Mouse (Mus musculus) MEL (cell line): ENCODE data around the gene Fbxo41. TPM values are rescaled to one million over a fixed set of nuclear protein-coding genes. Genes with fewer than 3 reads are reported as not detected.
"Not testable (repeated sequence)": the region's sequence is repeated elsewhere in the genome, so short reads cannot be mapped to it uniquely, and the experiment has no call there.

Experiments used
- DNase-seq: peaks from one replicate; pipeline ENCODE4 v3.0.0; 2011; ENCODE audit warnings: low read depth, low spot score
- H3K27ac ChIP-seq: 2 replicates; pipeline ENCODE4 v1.5.1; 2012; ENCODE audit warnings: low read depth, mild to moderate bottlenecking, control low read depth, low read length, moderate library complexity; ENCODE audit not compliant: control insufficient read depth
- H3K27me3 ChIP-seq, 2 experiments: fragments of 150-350 bp in 1 of 2; sonication (generic) in 1 of 2; 2 replicates each; pipeline ENCODE4 v1.6.1; 2012; ENCODE audit warnings: low read length in 2 of 2, mild to moderate bottlenecking in 2 of 2, improper control_type of control experiment in 1 of 2, moderate library complexity in 1 of 2; ENCODE audit not compliant: insufficient read depth in 2 of 2, control insufficient read depth in 1 of 2
- H3K36me3 ChIP-seq, 2 experiments: 2 replicates each; pipeline ENCODE4 v1.6.1; 2012 to 2014; ENCODE audit warnings: low read length in 2 of 2, improper control_type of control experiment in 1 of 2, inconsistent platforms in 1 of 2, mild to moderate bottlenecking in 1 of 2; ENCODE audit not compliant: insufficient read depth in 2 of 2, control insufficient read depth in 1 of 2
- H3K4me1 ChIP-seq, 2 experiments: fragments of 150-350 bp in 1 of 2; sonication (generic) in 1 of 2; 2 replicates each; pipeline ENCODE4 v1.6.1; 2012; ENCODE audit warnings: low read length in 2 of 2, improper control_type of control experiment in 1 of 2, mild to moderate bottlenecking in 1 of 2; ENCODE audit not compliant: insufficient read depth in 2 of 2, control insufficient read depth in 1 of 2
- H3K4me3 ChIP-seq, 2 experiments: fragments of 150-350 bp in 1 of 2; sonication (generic) in 1 of 2; 2 replicates each; pipeline ENCODE4 v1.5.1; 2012; ENCODE audit warnings: low read depth in 2 of 2, low read length in 2 of 2, mild to moderate bottlenecking in 2 of 2, moderate library complexity in 2 of 2, control low read depth in 1 of 2, improper control_type of control experiment in 1 of 2; ENCODE audit not compliant: control insufficient read depth in 1 of 2, insufficient read depth in 1 of 2
- H3K79me2 ChIP-seq: 2 replicates; pipeline ENCODE4 v1.6.1; 2012; ENCODE audit warnings: mild to moderate bottlenecking, low read length, moderate library complexity; ENCODE audit not compliant: control insufficient read depth, poor library complexity, insufficient read depth
- H3K9ac ChIP-seq: 2 replicates; pipeline ENCODE4 v1.6.1; 2012; ENCODE audit warnings: low read depth, mild to moderate bottlenecking, control low read depth, low read length, moderate library complexity; ENCODE audit not compliant: control insufficient read depth, poor library complexity, severe bottlenecking
- H3K9me3 ChIP-seq: fragments of 150-350 bp; sonication (generic); replicated peaks from 2 replicates; pipeline ENCODE4 v1.6.1; 2012; ENCODE audit warnings: mild to moderate bottlenecking, low read length, improper control_type of control experiment, moderate library complexity; ENCODE audit not compliant: insufficient read depth
- CHD1 ChIP-seq: IDR thresholded peaks from 2 replicates; pipeline ENCODE4 v1.6.1; 2012; ENCODE audit warnings: low read depth, mild to moderate bottlenecking, inconsistent platforms, low read length, improper control_type of control experiment
- CTCF ChIP-seq, 3 experiments: IDR thresholded peaks in 2 of 3; conservative IDR thresholded peaks in 1 of 3; 2 replicates each; pipeline ENCODE4 v1.5.1; 2011 to 2012; ENCODE audit warnings: low read length in 3 of 3, low read depth in 2 of 3, mild to moderate bottlenecking in 2 of 3, improper control_type of control experiment in 1 of 3, inconsistent platforms in 1 of 3, mixed read lengths in 1 of 3, moderate library complexity in 1 of 3; ENCODE audit not compliant: control insufficient read depth in 1 of 3, insufficient read depth in 1 of 3, poor library complexity in 1 of 3, severe bottlenecking in 1 of 3
- E2F4 ChIP-seq: IDR thresholded peaks from 2 replicates; pipeline ENCODE4 v1.6.1; 2011; ENCODE audit warnings: low read depth, low read length, improper control_type of control experiment, borderline replicate concordance
- EP300 ChIP-seq, 2 experiments: IDR thresholded peaks; 2 replicates each; pipeline ENCODE4 v1.6.1; 2011; ENCODE audit warnings: improper control_type of control experiment in 2 of 2, low read length in 2 of 2, low read depth in 1 of 2, mild to moderate bottlenecking in 1 of 2
- ETS1 ChIP-seq: IDR thresholded peaks from 2 replicates; pipeline ENCODE4 v1.6.1; 2012; ENCODE audit warnings: low read depth, mild to moderate bottlenecking, inconsistent platforms, low read length, improper control_type of control experiment, moderate library complexity
- GABPA ChIP-seq: IDR thresholded peaks from 2 replicates; pipeline ENCODE4 v1.6.1; 2012; ENCODE audit warnings: low read depth, mild to moderate bottlenecking, inconsistent platforms, low read length, improper control_type of control experiment, moderate library complexity
- MAZ ChIP-seq: IDR thresholded peaks from 2 replicates; pipeline ENCODE4 v1.6.1; 2012; ENCODE audit warnings: low read depth, mild to moderate bottlenecking, inconsistent platforms, low read length, improper control_type of control experiment
- MYB ChIP-seq: IDR thresholded peaks from 2 replicates; pipeline ENCODE4 v1.6.1; 2011; ENCODE audit warnings: mild to moderate bottlenecking, low read depth, low read length, improper control_type of control experiment
- MYC ChIP-seq: IDR thresholded peaks from 2 replicates; pipeline ENCODE4 v1.6.1; 2011; ENCODE audit warnings: low read depth, mild to moderate bottlenecking, low read length, improper control_type of control experiment, moderate library complexity
- NRF1 ChIP-seq: IDR thresholded peaks from 2 replicates; pipeline ENCODE4 v1.6.1; 2014; ENCODE audit warnings: low read depth, mild to moderate bottlenecking, inconsistent platforms, low read length, improper control_type of control experiment, moderate library complexity; ENCODE audit not compliant: poor library complexity, insufficient read depth, severe bottlenecking
- POLR2A ChIP-seq, 2 experiments: IDR thresholded peaks; 2 replicates each; pipeline ENCODE4 v1.6.1; 2011 to 2012; ENCODE audit warnings: low read length in 2 of 2, mild to moderate bottlenecking in 2 of 2, control low read depth in 1 of 2, improper control_type of control experiment in 1 of 2, low read depth in 1 of 2, moderate library complexity in 1 of 2; ENCODE audit not compliant: control insufficient read depth in 1 of 2, insufficient read depth in 1 of 2, poor library complexity in 1 of 2
- POLR2AphosphoS2 ChIP-seq: IDR thresholded peaks from 2 replicates; pipeline ENCODE4 v1.6.1; 2011; ENCODE audit warnings: low read length, improper control_type of control experiment
- SMC3 ChIP-seq: IDR thresholded peaks from 2 replicates; pipeline ENCODE4 v1.6.1; 2011; ENCODE audit warnings: low read depth, low read length, improper control_type of control experiment
- TBP ChIP-seq: IDR thresholded peaks from 2 replicates; pipeline ENCODE4 v1.8.0; 2011; ENCODE audit warnings: low read depth, low read length, improper control_type of control experiment
- UBTF ChIP-seq: IDR thresholded peaks from 2 replicates; pipeline ENCODE4 v1.6.1; 2012; ENCODE audit warnings: low read depth, mild to moderate bottlenecking, inconsistent platforms, low read length, improper control_type of control experiment, moderate library complexity, borderline replicate concordance; ENCODE audit not compliant: insufficient read depth
- USF1 ChIP-seq: IDR thresholded peaks from 2 replicates; pipeline ENCODE4 v1.6.1; 2014; ENCODE audit warnings: low read depth, mild to moderate bottlenecking, inconsistent platforms, low read length, improper control_type of control experiment, moderate library complexity
- ZKSCAN1 ChIP-seq: IDR thresholded peaks from 2 replicates; pipeline ENCODE4 v1.6.1; 2012; ENCODE audit warnings: low read depth, mild to moderate bottlenecking, inconsistent platforms, low read length, improper control_type of control experiment, moderate library complexity
- ZMIZ1 ChIP-seq: IDR thresholded peaks from 2 replicates; pipeline ENCODE4 v1.6.1; 2012; ENCODE audit warnings: low read depth, mild to moderate bottlenecking, inconsistent platforms, low read length, improper control_type of control experiment, moderate library complexity
- ZNF384 ChIP-seq: IDR thresholded peaks from 2 replicates; pipeline ENCODE4 v1.6.1; 2012; ENCODE audit warnings: low read depth, mild to moderate bottlenecking, inconsistent platforms, low read length, improper control_type of control experiment
- polyA plus RNA-seq, 2 experiments: library from polyadenylated mRNA; stranded (reverse) in 1 of 2; unstranded in 1 of 2; fragments of >175 nt in 1 of 2; fragments of >200 nt in 1 of 2; gene quantifications; 2 replicates each; pipeline versions ENCODE4 v1.2.1 to v1.2.4; 2012; ENCODE audit warnings: low replicate concordance in 2 of 2, low read depth in 1 of 2; ENCODE audit not compliant: insufficient read length in 2 of 2, insufficient read depth in 1 of 2, missing spikeins in 1 of 2
- total RNA-seq: library from RNA; depleted of rRNA; stranded (reverse); fragments of 300-350 nt; gene quantifications from 2 replicates; pipeline ENCODE4 v1.2.3, GENCODE M21; 2012

The Fbxo41 gene
- total and polyA plus RNA-seq, 3 experiments, result 0.01 to 0.04 TPM; not detected in 1

DNA sequence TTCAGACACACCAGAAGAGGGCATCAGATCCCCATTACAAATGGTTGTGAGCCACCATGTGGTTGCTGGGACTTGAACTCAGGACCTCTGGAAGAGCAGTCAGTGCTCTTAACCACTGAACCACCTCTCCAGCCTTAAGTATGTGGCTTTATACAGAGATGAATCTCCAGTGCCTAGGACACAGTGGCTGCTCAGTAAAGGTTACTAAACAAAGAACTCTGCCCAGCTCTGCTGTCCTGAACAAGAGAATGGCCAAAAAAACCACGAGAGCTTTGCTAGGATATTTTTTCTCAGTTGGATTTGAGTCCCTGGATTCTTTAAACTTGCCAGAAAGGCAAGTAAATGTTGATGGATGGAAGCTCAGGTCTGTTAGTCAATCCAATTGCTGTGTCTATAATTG lies 52.7 kb downstream of the Fbxo41 start:
- peaks cover 6 to 14% of the 10 kb centered on the region in 2 experiments; a peak in 2 of 4 replicates for H3K4me1 ChIP-seq
- not testable (repeated sequence) for H3K9me3 ChIP-seq, H3K27me3 ChIP-seq, H3K27ac ChIP-seq
- H3K4me3 ChIP-seq, result peak overlapping the region; percentile 39 to 49; a peak in 3 of 4 replicates
- peaks cover 39% of the 10 kb centered on the region for H3K79me2 ChIP-seq
- peaks cover 4 to 24% of the 10 kb centered on the region in 2 experiments for H3K36me3 ChIP-seq
- TF ChIP-seq TBP, result peak; percentile 81
- DNase-seq, result peak; percentile 24
- H3K9ac ChIP-seq, result peak overlapping the region; percentile 76

DNA sequence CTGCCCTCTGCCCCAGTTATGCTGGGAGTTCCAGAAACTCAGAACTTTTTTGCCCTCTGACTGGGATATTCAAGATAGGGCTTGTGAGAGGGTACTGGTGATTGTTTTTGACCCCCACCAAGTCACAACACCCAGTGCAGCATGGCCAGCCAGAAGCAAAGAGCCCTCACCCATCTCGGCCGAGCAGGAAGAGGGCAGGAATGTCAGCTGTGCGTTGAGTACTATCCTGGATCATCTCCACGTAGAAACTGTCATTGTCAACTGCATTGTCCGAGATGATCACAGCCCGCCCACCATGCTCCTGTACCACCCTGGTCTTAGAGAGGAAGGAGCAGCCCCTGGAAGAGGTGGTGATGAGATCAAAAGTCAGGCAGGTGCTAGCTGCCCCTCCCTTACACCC lies 55.4 kb downstream of the Fbxo41 start:
- Histone ChIP-seq H3K9ac (no peak overlapping the region), H3K4me1 (peaks cover 0 to 6% of the 10 kb centered on the region in 2 experiments; a peak in 1 of 4 replicates), H3K4me3 (no peak overlapping the region), H3K27me3 (no peaks in the 10 kb centered on the region), H3K79me2 (peaks cover 11% of the 10 kb centered on the region), H3K36me3 (peaks cover 3 to 7% of the 10 kb centered on the region in 2 experiments; a peak in 3 of 4 replicates), H3K27ac (no peak overlapping the region), H3K9me3 (no peaks in the 10 kb centered on the region)
- TF ChIP-seq POLR2A (IDR thresholded peaks at IDR 0.05; ENCODE audit: control insufficient read depth in 1 of 2, insufficient read depth in 1 of 2, low read depth in 1 of 2, low read length in 2 of 2, poor library complexity in 1 of 2) (peak in 1 of 2 experiments; percentile 36; a peak in 2 of 4 replicates), ZKSCAN1 (no peak)
- DNase-seq, result no peak

DNA sequence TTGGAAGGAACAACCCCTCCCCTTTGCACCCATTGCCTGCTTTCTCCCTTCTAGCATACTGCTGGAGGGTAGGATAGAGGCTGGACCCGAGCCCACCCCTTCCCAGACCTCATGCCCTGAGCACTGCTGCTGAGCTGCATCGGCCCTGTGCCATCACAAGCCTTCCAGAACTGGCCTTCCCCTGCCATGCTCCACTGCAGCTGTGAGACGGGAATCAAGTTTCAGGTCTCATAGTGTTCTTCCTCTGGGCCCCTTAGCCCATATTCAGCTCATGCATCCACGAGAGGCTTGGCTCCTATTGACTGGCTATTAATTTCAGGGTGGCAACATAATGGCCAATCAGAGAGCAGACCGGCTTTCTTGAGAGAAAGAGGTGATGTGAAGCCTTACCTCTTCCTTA lies 57.5 kb downstream of the Fbxo41 start:
- no peak overlapping the region for H3K9ac ChIP-seq
- H3K36me3 ChIP-seq, result peaks cover 2 to 7% of the 10 kb centered on the region in 2 experiments; a peak in 3 of 4 replicates
- peaks cover 0 to 4% of the 10 kb centered on the region in 2 experiments; a peak in 1 of 4 replicates for H3K4me1 ChIP-seq
- no peaks in the 10 kb centered on the region for H3K9me3 ChIP-seq
- no peak overlapping the region for H3K4me3 ChIP-seq
- DNase-seq, result no peak
- TF ChIP-seq SMC3 (no peak), CHD1 (no peak), MAZ (no peak), E2F4 (no peak), POLR2AphosphoS2 (no peak), EP300 (IDR thresholded peaks at IDR 0.05; ENCODE audit: low read depth in 1 of 2, low read length in 2 of 2) (no peak), ZMIZ1 (no peak), ZNF384 (no peak), MYB (no peak), MYC (no peak), ETS1 (no peak), USF1 (no peak), UBTF (no peak), NRF1 (no peak), CTCF (IDR thresholded peaks at IDR 0.05 in 2 of 3, conservative IDR thresholded peaks at IDR 0.05 in 1 of 3; ENCODE audit: control insufficient read depth in 1 of 3, insufficient read depth in 1 of 3, low read depth in 2 of 3, low read length in 3 of 3, poor library complexity in 1 of 3, severe bottlenecking in 1 of 3) (no peak), GABPA (no peak)
- TF ChIP-seq, all 39 proteins: peak for 0
- H3K27ac ChIP-seq, result no peak overlapping the region
- 0 out of 2 replicates have a peak, but pooled peaks cover 1% of the 10 kb centered on the region for H3K79me2 ChIP-seq
- no peaks in the 10 kb centered on the region for H3K27me3 ChIP-seq
